Mouse (Mus musculus): ENCODE measurements at regions not wholly inside any gene's neighbourhood (a gene's known extent, or its start where the extent isn't known, plus 50 kb on each side); places are given as distances from the start of the nearest gene placed in this dataset.

DNA sequence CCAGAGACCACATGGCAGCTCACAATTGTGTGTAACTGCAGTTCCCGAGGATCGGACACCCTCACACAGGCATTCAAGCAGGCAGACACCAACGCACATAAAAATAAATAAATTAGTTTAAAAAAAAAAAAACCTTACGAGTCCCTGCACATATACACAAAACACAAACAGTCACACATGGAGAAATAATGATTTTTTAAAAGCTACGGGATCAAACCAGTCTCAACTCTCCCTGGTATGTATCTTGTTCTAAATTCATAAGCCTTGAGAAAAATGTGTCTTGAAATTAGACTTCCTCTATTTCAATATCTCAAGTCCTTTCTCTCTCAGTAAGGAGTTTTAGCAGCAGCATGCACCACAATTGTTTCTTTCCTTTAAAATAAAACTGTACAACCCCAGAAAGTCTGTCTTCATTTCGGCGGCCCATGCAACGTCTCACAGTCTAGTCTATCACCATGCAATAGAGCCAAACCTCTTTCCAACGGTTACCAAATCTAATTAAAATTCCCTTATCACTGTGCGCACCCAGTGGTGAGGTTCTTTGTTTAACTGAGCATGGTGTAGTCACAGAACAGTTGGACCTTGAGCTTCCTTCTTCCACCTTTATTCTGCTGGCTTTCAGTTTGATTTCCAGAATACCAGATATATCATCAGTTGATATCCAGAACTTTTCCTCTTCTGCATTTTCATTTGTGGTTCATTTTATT, 86.8 kb upstream of the Gm47985 start:
- H3K4me2 ChIP-seq (ENCODE audit: low read depth): no peak overlapping the region
- no peak overlapping the region for H3ac ChIP-seq (ENCODE audit: control insufficient read depth, insufficient read length)
- no peaks in the 10 kb centered on the region for H3K36me3 ChIP-seq (ENCODE audit: control insufficient read depth, insufficient read depth)
- H3K27me3 ChIP-seq (ENCODE audit: control insufficient read depth, insufficient read depth, insufficient read length): no peaks in the 10 kb centered on the region
- no peak overlapping the region for H3K4me3 ChIP-seq
- no peak for TF ChIP-seq TCF3 (IDR thresholded peaks at IDR 0.05; ENCODE audit: insufficient read length, low read depth)
- no peak for TF ChIP-seq MYOD1 (IDR thresholded peaks at IDR 0.05; ENCODE audit: control insufficient read depth in 1 of 3, insufficient read length in 2 of 3, low read depth in 2 of 3)
- no peak for TF ChIP-seq USF1 (IDR thresholded peaks at IDR 0.05; ENCODE audit: low read depth)
- no peak for TF ChIP-seq REST (IDR thresholded peaks at IDR 0.05; ENCODE audit: insufficient read depth, insufficient read length)
- no peak for TF ChIP-seq POLR2AphosphoS2 (IDR thresholded peaks at IDR 0.05; ENCODE audit: insufficient read length, low read depth)
- no peak for TF ChIP-seq MAX (IDR thresholded peaks at IDR 0.05; ENCODE audit: low read depth)
- no peak for TF ChIP-seq POLR2A (IDR thresholded peaks at IDR 0.05; ENCODE audit: insufficient read length, low read depth)
- TF ChIP-seq TCF12 (IDR thresholded peaks at IDR 0.05; ENCODE audit: insufficient read depth, poor library complexity, severe bottlenecking): no peak
- no peak for TF ChIP-seq E2F4 (IDR thresholded peaks at IDR 0.05; ENCODE audit: insufficient read depth)
- no peak for TF ChIP-seq SRF (IDR thresholded peaks at IDR 0.05; ENCODE audit: control insufficient read depth, insufficient read length, low read depth)
- TF ChIP-seq MYOG (IDR thresholded peaks at IDR 0.05; ENCODE audit: control insufficient read depth in 1 of 3, insufficient read depth in 1 of 3, insufficient read length in 2 of 3, low read depth in 2 of 3): no peak
- no peak for TF ChIP-seq CEBPB (IDR thresholded peaks at IDR 0.05; ENCODE audit: insufficient read depth, poor library complexity, severe bottlenecking)
- H3K79me2 ChIP-seq (ENCODE audit: control insufficient read depth, insufficient read depth): no peaks in the 10 kb centered on the region

DNA sequence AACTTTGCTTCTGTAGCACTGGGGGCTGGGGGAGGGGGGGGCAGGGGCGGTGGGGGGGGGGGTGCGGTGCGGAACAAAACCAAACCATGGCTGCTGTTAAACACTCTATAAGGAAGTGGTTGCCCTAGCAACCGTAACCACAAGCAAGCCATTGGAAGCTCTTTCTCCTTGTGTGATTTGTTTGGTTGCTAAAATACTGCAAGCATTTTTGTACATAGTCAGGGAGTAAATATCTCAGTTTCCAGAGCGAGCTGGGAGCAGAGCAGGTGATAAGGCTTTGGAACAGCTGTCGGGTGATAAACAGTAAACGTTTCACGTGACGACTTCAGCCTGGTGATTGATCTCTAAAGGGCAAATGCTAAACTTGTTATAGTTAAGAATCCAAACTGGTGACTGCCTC, 86.3 kb upstream of the Gm47985 start:
- Histone ChIP-seq H3K36me3 (ENCODE audit: control insufficient read depth, insufficient read depth) (no peaks in the 10 kb centered on the region), H3K27me3 (ENCODE audit: control insufficient read depth, insufficient read depth, insufficient read length) (no peaks in the 10 kb centered on the region), H3K79me2 (ENCODE audit: control insufficient read depth, insufficient read depth) (no peaks in the 10 kb centered on the region), H3ac (ENCODE audit: control insufficient read depth, insufficient read length) (no peak overlapping the region), H3K4me2 (ENCODE audit: low read depth) (no peak overlapping the region), H3K4me3 (no peak overlapping the region)
- TF ChIP-seq POLR2AphosphoS2 (IDR thresholded peaks at IDR 0.05; ENCODE audit: insufficient read length, low read depth): no peak
- TF ChIP-seq TCF3 (IDR thresholded peaks at IDR 0.05; ENCODE audit: insufficient read length, low read depth): no peak
- TF ChIP-seq E2F4 (IDR thresholded peaks at IDR 0.05; ENCODE audit: insufficient read depth): no peak
- no peak for TF ChIP-seq MYOD1 (IDR thresholded peaks at IDR 0.05; ENCODE audit: control insufficient read depth in 1 of 3, insufficient read length in 2 of 3, low read depth in 2 of 3)
- no peak for TF ChIP-seq POLR2A (IDR thresholded peaks at IDR 0.05; ENCODE audit: insufficient read length, low read depth)
- no peak for TF ChIP-seq MYOG (IDR thresholded peaks at IDR 0.05; ENCODE audit: control insufficient read depth in 1 of 3, insufficient read depth in 1 of 3, insufficient read length in 2 of 3, low read depth in 2 of 3)
- no peak for TF ChIP-seq REST (IDR thresholded peaks at IDR 0.05; ENCODE audit: insufficient read depth, insufficient read length)
- TF ChIP-seq MAX (IDR thresholded peaks at IDR 0.05; ENCODE audit: low read depth): no peak
- TF ChIP-seq SRF (IDR thresholded peaks at IDR 0.05; ENCODE audit: control insufficient read depth, insufficient read length, low read depth): no peak
- no peak for TF ChIP-seq TCF12 (IDR thresholded peaks at IDR 0.05; ENCODE audit: insufficient read depth, poor library complexity, severe bottlenecking)
- TF ChIP-seq USF1 (IDR thresholded peaks at IDR 0.05; ENCODE audit: low read depth): no peak
- TF ChIP-seq CEBPB (IDR thresholded peaks at IDR 0.05; ENCODE audit: insufficient read depth, poor library complexity, severe bottlenecking): no peak

DNA sequence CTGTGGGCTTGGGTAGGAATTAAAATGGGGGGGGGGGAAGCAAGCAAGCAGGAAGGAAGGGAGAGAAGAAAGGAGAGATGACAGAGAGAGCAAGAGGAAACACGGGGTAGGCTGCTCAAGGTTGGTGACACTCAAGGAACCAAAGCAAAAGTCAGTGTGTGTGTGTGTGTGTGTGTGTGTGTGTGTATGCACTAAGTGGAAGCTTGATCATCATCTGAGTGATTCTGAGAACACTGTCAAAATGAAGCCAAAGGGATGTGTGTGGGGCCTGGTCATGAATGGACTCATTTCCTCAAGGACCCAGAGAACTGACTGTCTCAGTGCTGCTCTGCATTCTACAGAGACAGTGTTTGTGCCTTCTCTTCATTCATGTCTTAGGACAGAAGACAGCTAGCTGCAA, 84.8 kb upstream of the Gm47985 start:
- Histone ChIP-seq H3K79me2 (ENCODE audit: control insufficient read depth, insufficient read depth) (no peaks in the 10 kb centered on the region), H3K36me3 (ENCODE audit: control insufficient read depth, insufficient read depth) (no peaks in the 10 kb centered on the region), H3K4me2 (ENCODE audit: low read depth) (no peak overlapping the region), H3ac (ENCODE audit: control insufficient read depth, insufficient read length) (no peak overlapping the region), H3K27me3 (ENCODE audit: control insufficient read depth, insufficient read depth, insufficient read length) (no peaks in the 10 kb centered on the region), H3K4me3 (no peak overlapping the region)
- TF ChIP-seq POLR2A (IDR thresholded peaks at IDR 0.05; ENCODE audit: insufficient read length, low read depth): no peak
- TF ChIP-seq TCF12 (IDR thresholded peaks at IDR 0.05; ENCODE audit: insufficient read depth, poor library complexity, severe bottlenecking): no peak
- no peak for TF ChIP-seq MYOD1 (IDR thresholded peaks at IDR 0.05; ENCODE audit: control insufficient read depth in 1 of 3, insufficient read length in 2 of 3, low read depth in 2 of 3)
- TF ChIP-seq CEBPB (IDR thresholded peaks at IDR 0.05; ENCODE audit: insufficient read depth, poor library complexity, severe bottlenecking): no peak
- no peak for TF ChIP-seq SRF (IDR thresholded peaks at IDR 0.05; ENCODE audit: control insufficient read depth, insufficient read length, low read depth)
- no peak for TF ChIP-seq E2F4 (IDR thresholded peaks at IDR 0.05; ENCODE audit: insufficient read depth)
- TF ChIP-seq MAX (IDR thresholded peaks at IDR 0.05; ENCODE audit: low read depth): no peak
- no peak for TF ChIP-seq POLR2AphosphoS2 (IDR thresholded peaks at IDR 0.05; ENCODE audit: insufficient read length, low read depth)
- TF ChIP-seq TCF3 (IDR thresholded peaks at IDR 0.05; ENCODE audit: insufficient read length, low read depth): no peak
- no peak for TF ChIP-seq USF1 (IDR thresholded peaks at IDR 0.05; ENCODE audit: low read depth)

GRCm38 (mm10) chr1:151098763-151099162, 83.6 kb upstream of the Gm47985 start:
- Histone ChIP-seq H3K79me2 (ENCODE audit: control insufficient read depth, insufficient read depth) (no peaks in the 10 kb centered on the region), H3K4me2 (ENCODE audit: low read depth) (no peak overlapping the region), H3K4me3 (no peak overlapping the region), H3K36me3 (ENCODE audit: control insufficient read depth, insufficient read depth) (no peaks in the 10 kb centered on the region), H3ac (ENCODE audit: control insufficient read depth, insufficient read length) (no peak overlapping the region), H3K27me3 (ENCODE audit: control insufficient read depth, insufficient read depth, insufficient read length) (no peaks in the 10 kb centered on the region)
- no peak for TF ChIP-seq TCF12 (IDR thresholded peaks at IDR 0.05; ENCODE audit: insufficient read depth, poor library complexity, severe bottlenecking)
- no peak for TF ChIP-seq POLR2A (IDR thresholded peaks at IDR 0.05; ENCODE audit: insufficient read length, low read depth)
- TF ChIP-seq E2F4 (IDR thresholded peaks at IDR 0.05; ENCODE audit: insufficient read depth): no peak
- TF ChIP-seq POLR2AphosphoS2 (IDR thresholded peaks at IDR 0.05; ENCODE audit: insufficient read length, low read depth): no peak

Measured in myocyte (in vitro differentiated cells).